ENCODE assay signal across 8 mouse cellular contexts in genomic region chr19:36409280-36409860, GRCm38 (mm10).
DNase-seq lines count a peak whose midpoint lies in the region; ATAC-seq and TF ChIP-seq lines count a peak whose summit lies in the region.

No protein-coding gene starts in this region.

- 0 out of 2 replicates have a peak, but pooled peaks cover 4% of the 10 kb centered on the region for H3K36me3 ChIP-seq in heart, embryonic 11.5 days (ENCODE audit: control insufficient read depth, insufficient read depth, low read length)
- no peaks in the 10 kb centered on the region for H3K36me3 ChIP-seq in kidney, embryonic 16.5 days (ENCODE audit: insufficient read depth, low read length)
- H3K36me3 ChIP-seq in liver, adult 2 months (ENCODE audit: control insufficient read depth, insufficient read depth, low read length) = peaks cover 4% of the 10 kb centered on the region; the same call in 1 of the 2 replicates
- peaks cover 14% of the 10 kb centered on the region for H3K36me3 ChIP-seq in myocyte (ENCODE audit: control insufficient read depth, insufficient read depth)
- H3K36me3 ChIP-seq in splenic B cell, adult 2 months (ENCODE audit: control insufficient read depth, insufficient read depth, low read length, poor library complexity, severe bottlenecking) = 0 out of 2 replicates have a peak, but pooled peaks cover 2% of the 10 kb centered on the region

- H3K4me3 ChIP-seq in bone marrow macrophage, adult 2 months (ENCODE audit: insufficient read depth, low read length) = peak overlapping the region; percentile 95
- peak overlapping the region; percentile 35 for H3K4me3 ChIP-seq in embryonic fibroblast, embryonic 13.5 days (ENCODE audit: insufficient read depth, low read length)
- peak overlapping the region; percentile 79 for H3K4me3 ChIP-seq in heart, embryonic 11.5 days (ENCODE audit: low read depth, low read length)
- H3K4me3 ChIP-seq in kidney, embryonic 16.5 days (ENCODE audit: low read length) = peak overlapping the region; percentile 76
- H3K4me3 ChIP-seq in liver, adult 2 months (ENCODE audit: insufficient read depth, low read depth, low read length) = peak overlapping the region; percentile 86
- H3K4me3 ChIP-seq in myocyte = peak overlapping the region; percentile 37

- H3K9me3 ChIP-seq in heart, embryonic 11.5 days (replicated peaks; ENCODE audit: control insufficient read depth, low read length) = no peaks in the 10 kb centered on the region
- no peaks in the 10 kb centered on the region for H3K9me3 ChIP-seq in kidney, embryonic 16.5 days (ENCODE audit: low read length)

- ATAC-seq in heart, embryonic 11.5 days (replicated peaks; ENCODE audit: insufficient number of reproducible peaks, low FRiP score, low TSS enrichment) = peak; percentile 98
- ATAC-seq in kidney, embryonic 16.5 days (ENCODE audit: low FRiP score, low TSS enrichment) = peak; percentile 99

- peak overlapping the region; percentile 91; the same call in 1 of the 2 replicates for H3K9ac ChIP-seq in heart, embryonic 11.5 days (ENCODE audit: low read depth, low read length)
- H3K9ac ChIP-seq in kidney, embryonic 16.5 days (replicated peaks; ENCODE audit: low read length) = peak overlapping the region; percentile 74
- H3K9ac ChIP-seq in liver, adult 2 months (ENCODE audit: low read depth, low read length) = peak overlapping the region; percentile 88

- peak overlapping the region; percentile 76 for H3K4me2 ChIP-seq in heart, embryonic 11.5 days
- peak overlapping the region; percentile 96 for H3K4me2 ChIP-seq in kidney, embryonic 16.5 days (replicated peaks; ENCODE audit: low read depth, low read length)
- peak overlapping the region; percentile 71 for H3K4me2 ChIP-seq in myocyte (ENCODE audit: low read depth)

- H3K27me3 ChIP-seq in heart, embryonic 11.5 days (ENCODE audit: control insufficient read depth, insufficient read depth, low read length) = no peaks in the 10 kb centered on the region
- H3K27me3 ChIP-seq in kidney, embryonic 16.5 days (ENCODE audit: insufficient read depth, low read length) = peaks cover 14% of the 10 kb centered on the region
- H3K27me3 ChIP-seq in liver, adult 2 months (ENCODE audit: control insufficient read depth, insufficient read depth, low read length) = no peaks in the 10 kb centered on the region
- no peaks in the 10 kb centered on the region for H3K27me3 ChIP-seq in myocyte (ENCODE audit: control insufficient read depth, insufficient read depth, insufficient read length)
- no peaks in the 10 kb centered on the region for H3K27me3 ChIP-seq in splenic B cell, adult 2 months (ENCODE audit: control insufficient read depth, insufficient read depth, low read length, poor library complexity, severe bottlenecking)

- no peak for TF ChIP-seq POLR2A in bone marrow macrophage, adult 2 months (IDR thresholded peaks at IDR 0.05; ENCODE audit: borderline replicate concordance, low read depth, low read length)
- TF ChIP-seq POLR2A in embryonic fibroblast, embryonic 13.5 days (IDR thresholded peaks at IDR 0.05; ENCODE audit: low read depth, low read length) = peak; percentile 59
- peak; percentile 49; the same call in 1 of the 2 replicates for TF ChIP-seq POLR2A in liver, adult 2 months (IDR thresholded peaks at IDR 0.05; ENCODE audit: extremely low read depth, insufficient read depth, low read length)
- peak; percentile 77 for TF ChIP-seq POLR2A in myocyte (IDR thresholded peaks at IDR 0.05; ENCODE audit: insufficient read length, low read depth)

- H3K4me1 ChIP-seq in bone marrow macrophage, adult 2 months (ENCODE audit: control insufficient read depth, insufficient read depth, low read length) = peaks cover 3% of the 10 kb centered on the region; the same call in 1 of the 2 replicates
- H3K4me1 ChIP-seq in embryonic fibroblast, embryonic 13.5 days (ENCODE audit: control insufficient read depth, insufficient read depth, low read length) = 0 out of 2 replicates have a peak, but pooled peaks cover 3% of the 10 kb centered on the region
- peaks cover 8% of the 10 kb centered on the region for H3K4me1 ChIP-seq in heart, embryonic 11.5 days (ENCODE audit: control insufficient read depth, insufficient read depth, low read length)
- 0 out of 2 replicates have a peak, but pooled peaks cover 3% of the 10 kb centered on the region for H3K4me1 ChIP-seq in kidney, embryonic 16.5 days (ENCODE audit: insufficient read depth, low read length)
- H3K4me1 ChIP-seq in liver, adult 2 months (ENCODE audit: control insufficient read depth, insufficient read depth, low read length) = peaks cover 5% of the 10 kb centered on the region

- DNase-seq in A20 (ENCODE audit: low read depth, low spot score) = peak; percentile 94
- DNase-seq in liver, adult 2 months (ENCODE audit: extremely low read depth, low read depth, low spot score) = peak; percentile 66
- DNase-seq in splenic B cell, adult 2 months (ENCODE audit: low read depth, low spot score) = peak; percentile 96

- under 1% methylated on average over 44 of the region's 53 CpGs for WGBS in heart, embryonic 11.5 days (ENCODE audit: insufficient replicate concordance)
- under 1% methylated on average over 21 of the region's 53 CpGs for WGBS in kidney, embryonic 16.5 days
- WGBS in liver, adult 2 months = 2% methylated on average over 50 of the region's 53 CpGs

- H3K79me2 ChIP-seq in liver, adult 2 months (ENCODE audit: control insufficient read depth, insufficient read depth, low read length) = peaks cover 8% of the 10 kb centered on the region; the same call in 1 of the 2 replicates
- peaks cover 6% of the 10 kb centered on the region for H3K79me2 ChIP-seq in myocyte (ENCODE audit: control insufficient read depth, insufficient read depth)

- H3ac ChIP-seq in myocyte (ENCODE audit: control insufficient read depth, insufficient read length) = peak overlapping the region; percentile 32

- no peak for TF ChIP-seq CTCF in bone marrow macrophage, adult 2 months (IDR thresholded peaks at IDR 0.05; ENCODE audit: low read depth, low read length)
- TF ChIP-seq CTCF in embryonic fibroblast, embryonic 13.5 days (IDR thresholded peaks at IDR 0.05; ENCODE audit: borderline replicate concordance, insufficient read depth, low read length) = no peak
- TF ChIP-seq CTCF in liver, adult 2 months (IDR thresholded peaks at IDR 0.05; ENCODE audit: low read depth, low read length) = no peak

- H3K27ac ChIP-seq in bone marrow macrophage, adult 2 months (ENCODE audit: insufficient read depth, low read depth, low read length) = no peak overlapping the region
- H3K27ac ChIP-seq in embryonic fibroblast, embryonic 13.5 days (ENCODE audit: insufficient read depth, low read length) = no peak overlapping the region
- peak overlapping the region; percentile 86 for H3K27ac ChIP-seq in heart, embryonic 11.5 days (ENCODE audit: low read depth, low read length)
- 0 out of 2 replicates have a peak overlapping the region, but pooled peaks have one; percentile 24 for H3K27ac ChIP-seq in kidney, embryonic 16.5 days (ENCODE audit: low read length)
- H3K27ac ChIP-seq in liver, adult 2 months (replicated peaks; ENCODE audit: insufficient read depth, low read depth, low read length) = peak overlapping the region; percentile 79

TF ChIP-seq in myocyte, 11 proteins besides CTCF, POLR2A, EP300 and RAD21:
- no peak for TF ChIP-seq TCF3 (IDR thresholded peaks at IDR 0.05; ENCODE audit: insufficient read length, low read depth)
- TF ChIP-seq USF1 (IDR thresholded peaks at IDR 0.05; ENCODE audit: low read depth) = no peak
- peak in 1 of 3 experiments; percentile 11 for TF ChIP-seq MYOG (IDR thresholded peaks at IDR 0.05; ENCODE audit: control insufficient read depth in 1 of 3, insufficient read depth in 1 of 3, insufficient read length in 2 of 3, low read depth in 2 of 3)
- TF ChIP-seq MYOD1 (IDR thresholded peaks at IDR 0.05; ENCODE audit: control insufficient read depth in 1 of 3, insufficient read length in 2 of 3, low read depth in 2 of 3) = no peak
- TF ChIP-seq E2F4 (IDR thresholded peaks at IDR 0.05; ENCODE audit: insufficient read depth) = no peak
- no peak for TF ChIP-seq REST (IDR thresholded peaks at IDR 0.05; ENCODE audit: insufficient read depth, insufficient read length)
- TF ChIP-seq TCF12 (IDR thresholded peaks at IDR 0.05; ENCODE audit: insufficient read depth, poor library complexity, severe bottlenecking) = no peak
- TF ChIP-seq SRF (IDR thresholded peaks at IDR 0.05; ENCODE audit: control insufficient read depth, insufficient read length, low read depth) = peak; percentile 64
- peak; percentile 81 for TF ChIP-seq POLR2AphosphoS2 (IDR thresholded peaks at IDR 0.05; ENCODE audit: insufficient read length, low read depth)
- TF ChIP-seq MAX (IDR thresholded peaks at IDR 0.05; ENCODE audit: low read depth) = no peak
- no peak for TF ChIP-seq CEBPB (IDR thresholded peaks at IDR 0.05; ENCODE audit: insufficient read depth, poor library complexity, severe bottlenecking)

Comparison
In these comparisons a context has a peak if more than half of its experiments do, and no peak if none do; other contexts are left out.
1. H3K27ac ChIP-seq: peak in heart, embryonic 11.5 days (single experiment), kidney, embryonic 16.5 days (single experiment) and liver, adult 2 months (single experiment); none in bone marrow macrophage, adult 2 months (single experiment) and embryonic fibroblast, embryonic 13.5 days (single experiment).
2. H3K4me3 ChIP-seq: peak in every context shown above with its lines; median percentile 95 in bone marrow macrophage, adult 2 months; 86 in liver, adult 2 months; 79 in heart, embryonic 11.5 days; 76 in kidney, embryonic 16.5 days; 37 in myocyte; 35 in embryonic fibroblast, embryonic 13.5 days.
3. Peak in every context shown above with its lines, with median percentiles within 50 percentile points of each other: DNase-seq, H3K4me2 ChIP-seq and H3K9ac ChIP-seq.